Mouse (Mus musculus): ENCODE data around the gene Bach2.
A peak's percentile ranks its signal among the peaks of the same experiment; 100 is the strongest.

Bach2 gene

DNA sequence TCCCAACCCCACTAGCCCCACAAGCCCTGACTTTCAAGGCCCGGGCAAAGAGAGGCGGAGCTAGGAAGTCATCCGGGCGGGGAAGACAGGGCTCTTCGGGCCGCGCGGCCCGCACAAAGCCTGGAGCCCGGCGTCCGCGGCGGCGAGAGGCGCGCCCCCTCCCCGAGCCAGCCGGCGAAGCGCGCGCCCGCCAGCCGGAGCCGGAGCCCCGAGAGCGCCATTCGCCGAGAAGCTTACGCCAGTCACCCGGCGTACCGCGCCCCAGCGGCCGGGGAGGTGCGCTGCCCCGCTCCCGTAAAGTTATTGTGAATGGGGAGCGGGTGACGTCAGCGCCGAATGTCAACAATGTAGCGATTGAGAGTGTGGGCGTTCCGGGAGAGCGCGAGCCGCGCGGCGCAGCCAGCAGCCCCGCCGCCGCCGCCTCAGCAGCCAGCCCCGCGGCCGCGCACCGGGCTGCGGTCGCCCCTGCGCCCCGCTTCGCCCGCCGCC, at the start of gene Bach2:
TSS of gene Bach2 (plus strand) at position 439 of the 489 bp plus-strand sequence.
- peak; percentile 90 to 95 for DNase-seq (ENCODE audit: low spot score in 2 of 2)

DNA sequence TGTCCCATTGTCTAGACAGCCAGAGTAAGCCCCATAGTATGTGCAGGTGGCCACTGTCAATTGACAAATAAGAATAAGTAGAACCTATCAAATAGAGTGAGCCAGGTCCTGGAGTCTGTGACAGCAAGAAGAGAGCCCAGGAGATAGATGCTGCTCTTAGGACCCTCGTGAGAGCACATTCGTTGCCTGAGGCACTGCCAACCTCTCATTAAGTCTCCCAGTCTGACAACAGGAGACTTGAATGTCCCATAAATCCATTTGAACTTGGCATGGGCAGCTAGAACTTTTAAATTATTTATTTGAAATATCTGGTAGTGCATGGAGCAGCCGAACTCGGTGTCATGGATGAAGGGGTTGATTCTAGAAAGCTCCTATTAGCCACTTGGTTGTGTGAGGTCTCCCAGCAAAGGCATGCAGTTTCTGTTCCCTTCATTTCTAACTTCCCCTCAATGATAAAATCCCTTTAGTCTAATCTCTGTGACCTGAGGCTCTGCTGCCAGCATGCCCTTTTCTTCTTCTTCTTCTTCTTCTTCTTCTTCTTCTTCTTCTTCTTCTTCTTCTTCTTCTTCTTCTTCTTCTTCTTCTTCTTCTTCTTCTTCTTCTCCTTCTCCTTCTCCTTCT, 49.1 kb upstream of the Bach2 start:
- DNase-seq (ENCODE audit: low spot score in 2 of 2) = no peak

DNA sequence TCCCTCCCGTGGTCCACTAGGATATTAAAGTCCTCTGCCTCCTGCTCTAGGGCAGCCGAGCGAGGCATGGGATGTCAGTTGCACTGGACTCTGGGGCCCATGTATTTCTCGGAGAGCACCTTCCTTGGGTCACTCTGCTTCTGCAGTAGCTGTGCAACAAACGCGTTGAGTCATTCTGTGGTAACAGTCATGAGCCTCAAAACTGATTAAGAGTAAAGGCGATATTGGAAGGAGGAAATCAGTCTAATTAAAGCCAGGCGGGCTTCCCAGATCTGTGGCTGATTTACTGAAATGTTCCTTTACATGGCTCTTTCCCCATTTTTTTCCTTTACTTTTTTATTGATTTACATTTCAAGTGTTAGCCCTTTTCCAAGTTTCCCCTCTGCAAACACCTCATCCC, 48.1 kb upstream of the Bach2 start:
- no peak for DNase-seq (ENCODE audit: low spot score in 2 of 2)

DNA sequence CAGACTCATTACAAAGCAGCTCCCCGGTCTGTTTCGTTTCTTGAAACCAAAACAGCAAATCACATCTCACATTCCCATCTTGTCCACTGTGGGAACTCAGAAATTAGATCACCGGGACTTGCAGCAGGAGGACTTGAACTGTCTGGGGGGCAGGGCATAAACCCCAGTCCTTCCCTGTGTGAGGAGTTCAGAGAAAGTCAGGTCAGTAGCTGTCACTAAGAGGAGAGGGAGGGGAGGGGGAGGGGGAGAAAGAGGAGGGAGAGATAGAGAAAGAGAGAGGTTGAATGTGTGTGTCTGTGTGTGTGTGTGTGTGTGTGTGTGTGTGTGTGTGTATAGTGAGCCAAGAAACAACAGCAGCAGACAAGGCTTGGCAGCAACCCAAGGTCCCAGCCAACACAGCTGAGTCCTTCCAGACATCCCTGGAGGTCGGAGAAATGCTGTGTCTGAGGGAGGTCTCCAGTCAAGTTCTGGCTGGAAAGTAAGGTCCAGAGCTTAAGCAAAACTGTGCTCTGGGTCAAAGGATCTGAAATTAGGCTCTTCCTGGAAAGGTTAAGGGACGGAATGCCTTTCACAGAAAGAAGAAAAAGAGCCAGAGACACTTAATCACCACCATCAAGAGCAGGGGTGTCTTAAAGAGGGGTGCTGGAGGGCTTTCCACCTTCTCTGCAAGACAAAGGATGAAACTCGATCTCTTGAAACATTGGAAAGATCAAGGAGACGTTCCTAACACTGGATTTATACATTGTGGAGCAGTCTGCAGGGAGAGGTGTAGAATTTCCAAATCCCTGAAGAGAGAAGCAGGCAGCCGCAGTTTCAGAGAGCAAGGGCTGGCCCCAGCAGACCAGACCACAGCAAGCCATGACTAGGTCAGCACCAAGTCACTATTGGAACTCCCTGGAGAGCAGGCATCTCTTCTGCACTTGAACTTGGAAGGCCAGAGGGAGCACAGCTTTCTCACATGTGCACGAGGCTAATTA, 42.4 kb upstream of the Bach2 start:
- no peak for DNase-seq (ENCODE audit: low spot score in 2 of 2)

DNA sequence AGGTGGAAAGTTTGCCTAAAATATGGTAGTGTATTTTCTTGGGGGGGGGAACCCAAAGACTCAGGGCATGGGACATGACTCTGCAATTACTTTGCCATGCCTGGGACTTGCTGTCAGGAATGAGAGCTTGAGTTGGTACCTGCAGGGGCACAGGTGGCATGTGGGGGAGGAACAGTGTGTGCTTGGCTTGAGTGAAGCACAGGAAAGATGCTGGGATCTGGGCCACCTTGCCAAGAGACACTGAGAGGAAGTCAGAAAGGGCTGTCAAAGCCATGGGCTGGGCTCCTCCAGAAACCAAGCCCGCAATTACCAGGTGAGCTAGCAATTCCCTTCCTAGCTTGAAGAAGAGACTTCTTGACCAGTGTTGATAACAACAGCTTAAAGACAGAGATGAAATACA, 40.6 kb upstream of the Bach2 start:
- DNase-seq (ENCODE audit: low spot score in 2 of 2) = no peak

DNA sequence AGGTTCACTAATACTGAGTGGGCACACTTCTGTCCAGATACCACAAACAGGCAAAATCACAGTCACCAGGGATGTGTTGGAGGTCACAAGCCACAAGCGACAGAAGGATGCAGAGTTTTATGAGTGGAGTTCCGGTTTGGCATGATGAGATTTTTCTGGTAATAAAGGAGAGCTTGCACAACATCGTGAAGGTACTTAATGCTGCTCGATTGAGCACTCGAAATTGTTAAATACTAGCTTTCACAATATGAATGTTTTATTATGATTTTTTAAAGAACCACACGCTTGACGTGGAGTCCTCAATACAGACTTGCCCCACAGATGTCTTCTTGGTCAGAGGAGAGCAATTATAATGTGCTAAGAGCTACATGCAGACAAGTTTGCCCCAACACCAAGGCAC, 40.0 kb upstream of the Bach2 start:
- no peak for DNase-seq (ENCODE audit: low spot score in 2 of 2)

DNA sequence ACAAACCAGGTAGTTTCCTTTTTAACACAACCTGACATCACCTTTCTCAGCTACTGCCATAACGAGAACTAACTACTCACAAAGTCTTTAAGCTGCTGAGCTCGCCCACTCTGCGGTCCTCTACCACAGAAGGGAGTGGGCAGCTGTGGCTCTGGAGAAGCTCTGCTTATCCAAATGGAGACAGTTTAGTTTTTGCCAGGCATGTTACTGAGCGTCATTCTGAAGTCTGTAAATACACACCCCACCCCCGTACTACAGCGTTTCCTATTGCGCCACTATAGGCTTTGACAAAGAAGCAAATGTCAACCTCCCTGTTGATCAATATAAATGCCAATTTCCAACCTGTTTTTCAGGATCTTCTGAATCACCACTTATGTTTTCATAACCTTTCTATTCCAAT, 39.4 kb upstream of the Bach2 start:
- DNase-seq (ENCODE audit: low spot score in 2 of 2) = no peak

DNA sequence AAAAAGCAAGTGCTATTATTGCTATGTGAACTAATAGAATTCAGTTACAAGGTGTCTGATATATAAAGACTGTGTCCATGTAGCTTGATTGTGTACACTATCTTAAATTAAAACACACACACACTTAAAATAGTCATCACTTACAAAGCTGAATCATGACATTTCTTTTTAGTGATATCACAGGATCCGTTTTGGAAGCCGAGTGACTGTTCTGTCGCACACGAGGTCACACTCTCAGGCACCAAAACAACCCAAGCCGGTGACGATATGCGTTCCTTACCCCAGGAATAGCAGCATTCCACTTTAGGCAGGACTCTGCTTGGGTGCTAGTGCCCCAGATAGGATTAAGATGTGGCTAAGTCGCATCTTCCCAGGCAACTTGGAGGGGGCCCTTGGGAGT, 37.5 kb upstream of the Bach2 start:
- DNase-seq (ENCODE audit: low spot score in 2 of 2) = no peak

DNA sequence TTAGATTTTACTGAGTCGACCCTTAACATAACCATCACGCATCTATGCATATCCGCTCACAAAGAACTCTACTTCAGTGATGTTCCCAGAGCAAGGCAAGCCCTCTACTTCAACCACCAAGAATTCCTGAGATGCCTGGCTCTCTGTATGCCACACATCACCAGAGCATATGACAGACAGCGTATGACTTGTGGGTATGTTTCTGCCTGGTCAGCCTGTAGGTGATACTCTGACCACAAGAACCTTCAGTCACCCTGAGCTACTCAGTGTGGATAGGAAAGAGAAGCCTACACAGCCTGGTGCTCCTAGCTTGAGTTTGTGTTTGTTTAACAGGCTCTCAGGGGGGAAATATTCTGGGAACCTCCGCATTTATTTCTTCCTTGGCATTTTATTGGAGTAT, 36.2 kb upstream of the Bach2 start:
- DNase-seq (ENCODE audit: low spot score in 2 of 2) = no peak

DNA sequence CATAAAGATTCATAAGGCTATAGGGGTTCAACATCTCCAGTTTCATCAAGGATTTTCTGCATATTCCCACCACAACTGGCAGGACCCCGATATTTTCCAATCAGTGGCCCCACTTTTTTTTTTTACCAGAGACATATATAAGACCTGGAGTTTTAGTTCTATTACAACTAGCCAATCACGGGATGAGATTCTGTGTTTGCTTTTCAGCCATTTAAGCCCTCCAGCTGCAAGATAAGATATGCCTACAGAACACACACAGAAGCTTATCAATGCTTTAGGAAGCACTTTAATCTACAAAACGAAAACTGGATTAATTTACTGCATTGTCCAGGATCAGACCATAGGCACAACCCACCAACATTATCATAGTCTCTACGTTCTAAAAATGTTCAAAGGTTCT, 33.8 kb upstream of the Bach2 start:
- DNase-seq (ENCODE audit: low spot score in 2 of 2) = no peak

DNA sequence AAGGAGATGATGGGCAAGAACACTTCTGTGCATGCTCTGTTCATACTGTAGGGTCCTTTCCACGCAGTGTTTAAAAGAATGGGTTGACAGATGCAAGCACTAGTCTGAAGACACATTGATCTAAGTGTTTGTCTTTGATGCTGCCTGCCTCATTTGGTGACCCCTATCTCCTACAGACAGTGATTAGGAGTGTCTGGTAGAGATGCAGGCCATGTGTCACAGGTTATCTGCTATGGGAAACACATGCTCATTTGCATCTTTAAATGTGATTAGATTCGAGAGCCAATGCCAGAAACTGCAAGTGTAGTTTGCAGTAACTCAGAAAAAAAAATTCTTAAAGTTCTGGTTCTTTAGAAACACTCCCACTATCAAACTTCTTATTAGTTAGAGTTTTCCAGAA, 32.8 kb upstream of the Bach2 start:
- DNase-seq (ENCODE audit: low spot score in 2 of 2) = no peak

DNA sequence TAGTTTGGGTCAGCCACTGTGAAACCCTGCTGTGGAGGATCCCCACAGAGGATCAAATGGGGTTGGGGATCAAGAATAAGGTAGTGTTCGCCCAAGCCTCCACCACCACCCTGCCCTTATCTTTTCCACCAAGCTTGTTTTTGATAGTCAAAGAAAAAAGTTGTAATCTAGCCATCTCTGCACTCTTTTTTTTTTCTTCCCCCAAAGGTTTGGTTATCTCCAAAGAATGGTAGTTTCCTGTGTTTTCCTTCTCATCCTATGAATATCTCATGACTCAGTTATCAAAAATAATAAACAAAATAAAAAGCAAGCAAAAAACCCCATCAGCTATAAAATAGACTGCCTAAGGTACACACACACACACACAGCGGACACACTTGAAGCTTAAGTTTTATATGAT, 28.6 kb upstream of the Bach2 start:
- DNase-seq (ENCODE audit: low spot score in 2 of 2) = no peak

DNA sequence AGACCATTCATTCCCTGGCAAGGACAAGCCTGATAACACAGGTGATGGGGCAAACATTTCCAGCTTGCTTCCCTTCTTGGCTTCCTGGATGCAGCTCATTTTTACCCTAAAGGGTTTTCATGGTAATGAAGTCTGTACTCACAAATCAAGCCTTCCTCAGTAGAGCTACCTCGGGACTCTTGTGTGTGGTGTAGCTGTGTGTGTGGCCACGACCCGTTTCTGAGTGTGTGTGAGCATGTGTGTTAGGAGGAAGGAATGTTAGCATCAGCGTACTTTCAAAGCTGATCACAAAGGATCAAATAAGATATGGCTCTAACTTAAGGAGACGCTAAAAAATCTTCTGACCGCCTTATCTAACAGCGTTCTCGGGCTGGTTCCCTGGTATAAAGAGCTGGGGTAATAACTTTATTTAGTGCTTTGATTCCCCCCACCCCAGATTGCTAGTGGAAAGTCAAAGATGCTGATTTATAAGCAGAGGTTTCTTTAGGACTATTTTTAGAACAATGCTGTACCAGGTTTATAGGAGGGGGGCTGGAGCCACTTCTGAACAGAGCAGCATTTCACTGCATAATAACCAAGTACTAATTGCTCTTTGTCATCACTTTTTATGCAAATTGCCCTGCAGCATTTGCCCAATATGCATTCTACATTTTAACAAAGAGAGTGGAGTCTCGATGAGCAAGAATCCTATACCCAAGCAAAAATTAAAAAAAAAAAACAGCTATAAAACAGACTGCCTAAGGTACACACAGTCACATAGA, 28.0 kb upstream of the Bach2 start:
- no peak for DNase-seq (ENCODE audit: low spot score in 2 of 2)

DNA sequence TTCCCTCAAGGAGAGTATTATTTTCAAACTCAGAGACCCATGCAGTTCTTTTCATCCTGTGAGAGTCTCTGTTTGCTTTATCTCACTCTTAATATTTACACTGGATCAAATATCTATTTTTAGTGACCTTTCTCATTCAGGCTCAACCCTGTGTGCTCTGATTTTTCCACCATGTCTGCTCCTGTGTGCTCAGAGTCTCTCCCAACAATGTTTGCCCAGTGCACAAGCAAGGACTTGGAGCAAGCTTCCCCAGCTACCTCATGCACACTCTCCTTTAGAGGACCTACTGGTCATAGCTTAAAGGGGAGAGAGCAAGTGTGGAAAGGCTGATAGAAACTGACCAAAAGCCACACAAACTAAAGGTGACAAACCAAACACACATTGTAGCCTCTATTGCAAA, 26.0 kb upstream of the Bach2 start:
- no peak for DNase-seq (ENCODE audit: low spot score in 2 of 2)

DNA sequence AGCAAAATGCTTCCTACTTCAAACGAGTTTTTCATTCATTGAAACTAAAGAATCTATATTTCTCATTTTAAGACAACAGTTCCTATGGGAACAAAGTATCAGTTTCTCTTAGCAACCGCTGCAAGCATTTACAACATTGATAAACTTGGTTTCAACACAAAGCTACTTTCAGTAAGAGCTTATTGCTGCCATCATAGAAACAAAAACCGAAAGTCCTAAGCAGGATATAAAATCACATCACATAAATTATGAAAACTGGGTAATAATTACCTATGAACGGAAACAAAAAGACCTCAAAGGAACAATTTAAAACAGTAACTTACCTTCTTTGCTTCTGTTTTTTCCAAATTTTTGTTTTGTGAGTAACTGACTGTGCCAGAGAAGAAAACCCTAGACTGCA, 22.1 kb upstream of the Bach2 start:
- no peak for DNase-seq (ENCODE audit: low spot score in 2 of 2)

DNA sequence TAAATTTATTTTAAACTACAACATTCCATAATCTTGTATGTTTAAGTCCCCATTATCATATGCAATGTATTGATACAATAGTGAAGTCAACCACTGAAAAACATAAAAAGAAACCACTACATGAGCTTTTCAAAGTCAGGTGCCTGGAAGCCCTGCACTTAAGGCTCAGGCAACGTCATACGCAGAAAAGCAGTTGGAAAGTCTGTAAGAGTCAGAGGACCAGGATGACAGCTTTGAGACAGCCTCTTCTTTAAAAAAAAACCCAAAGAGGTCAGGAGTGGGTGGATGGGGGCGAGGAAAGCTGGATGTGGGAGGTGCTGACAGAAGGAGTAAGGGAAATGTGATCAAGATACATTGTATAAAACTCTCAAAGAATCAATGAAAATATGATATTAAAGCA, 21.6 kb upstream of the Bach2 start:
- no peak for DNase-seq (ENCODE audit: low spot score in 2 of 2)

DNA sequence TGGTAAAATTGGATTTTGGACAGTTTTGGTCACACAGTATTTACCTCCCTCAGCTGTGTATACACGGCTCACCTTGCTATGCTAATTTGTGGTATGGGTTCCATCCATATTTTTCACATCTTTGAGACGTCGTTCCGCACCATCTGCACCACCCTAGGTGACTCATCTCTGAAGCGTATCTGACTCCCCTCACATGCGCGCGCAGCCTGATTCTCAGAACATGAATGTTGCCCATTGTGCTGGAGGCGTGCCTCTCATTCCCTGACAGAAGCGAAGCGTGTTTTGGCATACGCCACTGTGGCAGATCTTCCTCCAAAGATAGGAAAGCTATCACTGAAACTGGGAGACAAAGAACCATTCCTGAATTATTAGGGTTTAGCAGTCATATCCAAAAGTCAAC, 21.0 kb upstream of the Bach2 start:
- DNase-seq (ENCODE audit: low spot score in 2 of 2) = no peak

DNA sequence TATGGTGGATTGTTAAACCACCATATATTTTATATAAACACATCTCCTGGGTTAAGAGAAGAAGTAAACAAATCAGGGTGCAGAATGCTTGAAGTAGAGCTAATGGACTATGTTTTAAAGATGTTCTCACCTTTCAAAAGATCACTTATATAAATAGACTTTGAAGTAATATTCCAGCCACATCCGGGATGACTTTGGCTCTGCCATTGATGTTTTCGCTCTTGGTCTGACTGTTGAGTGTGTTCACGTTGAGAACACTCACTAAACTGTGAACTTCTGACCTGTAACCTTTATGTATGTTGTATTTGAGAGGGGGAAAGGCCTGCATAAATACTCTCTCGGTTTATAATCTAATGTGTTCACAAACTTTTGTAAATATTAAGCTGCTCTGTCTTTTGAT, 20.2 kb upstream of the Bach2 start:
- no peak for DNase-seq (ENCODE audit: low spot score in 2 of 2)

DNA sequence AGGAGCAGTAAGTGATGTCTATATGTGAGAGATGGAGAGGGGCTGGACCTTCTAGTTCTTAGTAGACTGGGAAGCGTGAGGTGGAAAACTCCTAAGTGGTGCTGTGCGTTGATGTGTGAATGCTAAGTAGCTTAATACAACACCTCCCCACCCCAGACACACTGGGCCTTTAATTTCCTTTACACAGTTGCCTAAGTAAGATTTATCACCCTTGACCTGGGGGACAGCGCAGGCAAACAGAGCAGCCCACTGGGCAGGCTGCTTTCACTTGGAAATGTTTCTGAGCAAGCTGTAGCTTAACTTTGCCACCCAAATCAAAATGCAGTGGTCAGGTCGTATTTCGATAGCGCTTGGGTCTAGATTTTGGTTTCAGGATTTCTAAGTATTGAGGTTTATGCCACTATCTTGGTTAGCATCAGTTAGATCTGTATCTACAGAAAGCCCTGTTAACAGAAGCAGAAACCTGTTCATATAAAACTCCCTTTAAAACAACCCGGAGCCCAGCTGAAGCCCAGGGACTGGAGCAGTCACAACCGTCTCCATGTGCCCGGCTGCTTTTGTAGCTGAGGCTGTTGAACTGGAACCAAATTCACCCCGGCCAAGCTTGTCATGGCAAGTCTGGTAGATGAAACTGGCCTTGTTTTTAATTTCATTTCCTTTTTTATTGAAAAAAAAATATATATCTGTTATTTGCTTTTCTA, 19.0 kb upstream of the Bach2 start:
- DNase-seq (ENCODE audit: low spot score in 2 of 2) = peak in 1 of 2 experiments; percentile 59

DNA sequence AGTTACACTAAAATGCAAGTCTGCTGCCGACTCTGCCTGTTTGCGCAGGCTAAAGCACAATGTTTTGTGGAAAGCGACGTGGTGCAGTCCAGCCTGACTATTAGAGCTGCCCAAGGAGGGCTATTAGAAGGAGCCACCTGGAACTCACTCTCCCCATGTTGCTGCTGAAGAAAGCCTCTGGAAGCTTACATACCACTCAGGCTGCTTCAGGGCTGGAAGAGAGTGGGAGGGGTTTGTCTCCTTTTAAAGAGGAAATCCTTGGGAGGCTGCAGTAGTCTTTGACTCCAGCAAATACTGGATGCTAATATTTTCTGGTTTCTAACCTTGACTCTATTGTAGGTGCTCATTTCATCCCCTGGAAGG, 18.5 kb upstream of the Bach2 start:
- DNase-seq (ENCODE audit: low spot score in 2 of 2) = no peak

DNA sequence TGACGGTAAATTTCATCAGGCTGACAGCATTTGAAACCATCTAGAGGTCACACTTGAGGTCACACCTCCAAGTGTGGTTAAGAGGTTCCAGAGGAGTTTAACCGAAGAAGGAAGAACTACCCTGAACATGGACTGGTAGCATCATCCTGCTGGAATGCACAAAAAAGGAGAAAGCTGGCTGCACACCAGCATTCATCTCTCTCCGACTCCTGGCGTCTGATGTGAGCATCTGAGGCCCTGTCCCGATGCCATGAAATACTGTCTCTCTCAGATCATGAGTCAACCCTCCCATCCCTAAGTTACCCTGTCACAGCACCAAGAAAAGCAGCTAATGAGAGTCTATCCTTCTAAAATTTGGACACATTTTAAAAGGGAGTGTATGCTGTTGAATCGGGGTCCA, 17.6 kb upstream of the Bach2 start:
- no peak for DNase-seq (ENCODE audit: low spot score in 2 of 2)

DNA sequence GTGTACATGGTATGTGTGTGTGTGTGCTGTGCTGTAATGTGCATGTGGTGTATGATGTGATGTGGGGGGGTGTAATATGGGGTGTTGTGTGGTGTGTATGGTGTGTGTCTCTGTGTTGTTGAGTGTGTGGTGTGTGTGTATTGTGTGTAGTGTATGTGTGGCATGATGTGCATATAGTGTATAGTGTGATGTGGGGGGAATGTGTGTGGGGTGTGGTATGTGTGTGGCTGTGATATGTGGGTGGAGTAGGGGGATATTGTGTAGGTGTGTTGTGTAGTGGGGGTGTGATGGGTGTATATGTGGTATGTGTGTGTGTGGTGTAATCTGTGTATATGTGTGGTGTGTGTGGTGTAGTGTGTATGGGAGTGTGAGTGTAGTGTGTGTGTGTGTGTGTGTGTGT, 15.0 kb upstream of the Bach2 start:
- DNase-seq (ENCODE audit: low spot score in 2 of 2) = no peak

Data from natural killer cell, adult 2 months (primary cell).